Mouse (Mus musculus) hindbrain, embryonic 16.5 days (tissue): ENCODE measurements at regions not wholly inside any gene's neighbourhood (a gene's known extent, or its start where the extent isn't known, plus 50 kb on each side); places are given as distances from the start of the nearest gene placed in this dataset.
"Not testable (repeated sequence)": the region's sequence is repeated elsewhere in the genome, so short reads cannot be mapped to it uniquely, and the experiment has no call there.

ENCODE experiments used
- ATAC-seq: fragments of 200-750 bp; cut with Nextera tagmentation; 2 replicates; pipeline ENCODE4 v1.8.0; 2017; ENCODE audit warnings: moderate TSS enrichment, moderate library complexity
- H3K27ac ChIP-seq: fragments of 300-500 bp; sonication (generic); 2 replicates; pipeline ENCODE4 v1.5.1; 2014; ENCODE audit warnings: low read depth, mild to moderate bottlenecking, control low read depth, low read length, moderate library complexity
- H3K27me3 ChIP-seq: fragments of 300-500 bp; sonication (generic); replicated peaks from 2 replicates; pipeline ENCODE4 v1.6.1; 2014; ENCODE audit warnings: low read length; ENCODE audit not compliant: control insufficient read depth, insufficient read depth
- H3K36me3 ChIP-seq: fragments of 300-500 bp; sonication (generic); 2 replicates; pipeline ENCODE4 v1.6.1; 2014; ENCODE audit warnings: mild to moderate bottlenecking, low read length, moderate library complexity, mixed read lengths; ENCODE audit not compliant: control insufficient read depth, insufficient read depth
- H3K4me1 ChIP-seq: fragments of 300-500 bp; sonication (generic); 2 replicates; pipeline ENCODE4 v1.6.1; 2014; ENCODE audit warnings: low read depth, low read length; ENCODE audit not compliant: control insufficient read depth, insufficient read depth
- H3K4me2 ChIP-seq: fragments of 300-500 bp; sonication (generic); 2 replicates; pipeline ENCODE4 v1.6.1; 2014; ENCODE audit warnings: mild to moderate bottlenecking, low read length, control low read depth, moderate library complexity
- H3K4me3 ChIP-seq: fragments of 300-500 bp; sonication (generic); 2 replicates; pipeline ENCODE4 v1.5.1; 2014; ENCODE audit warnings: mild to moderate bottlenecking, low read length, control low read depth, moderate library complexity
- H3K9ac ChIP-seq: fragments of 300-500 bp; sonication (generic); 2 replicates; pipeline ENCODE4 v1.6.1; 2014; ENCODE audit warnings: low read depth, mild to moderate bottlenecking, control low read depth, low read length, moderate library complexity
- H3K9me3 ChIP-seq: fragments of 300-500 bp; sonication (generic); 2 replicates; pipeline ENCODE4 v1.6.1; 2014; ENCODE audit warnings: mild to moderate bottlenecking, low read length, moderate library complexity; ENCODE audit not compliant: control insufficient read depth
- WGBS: fragments of 180-500 bp; shearing (Covaris S2); extraction: QIAGEN DNeasy Blood & Tissue Kit; methylation state at CpG from one replicate; pipeline ENCODE4 v1.1.7; 2014; 5-methylcytosine and 5-hydroxymethylcytosine counted together

DNA sequence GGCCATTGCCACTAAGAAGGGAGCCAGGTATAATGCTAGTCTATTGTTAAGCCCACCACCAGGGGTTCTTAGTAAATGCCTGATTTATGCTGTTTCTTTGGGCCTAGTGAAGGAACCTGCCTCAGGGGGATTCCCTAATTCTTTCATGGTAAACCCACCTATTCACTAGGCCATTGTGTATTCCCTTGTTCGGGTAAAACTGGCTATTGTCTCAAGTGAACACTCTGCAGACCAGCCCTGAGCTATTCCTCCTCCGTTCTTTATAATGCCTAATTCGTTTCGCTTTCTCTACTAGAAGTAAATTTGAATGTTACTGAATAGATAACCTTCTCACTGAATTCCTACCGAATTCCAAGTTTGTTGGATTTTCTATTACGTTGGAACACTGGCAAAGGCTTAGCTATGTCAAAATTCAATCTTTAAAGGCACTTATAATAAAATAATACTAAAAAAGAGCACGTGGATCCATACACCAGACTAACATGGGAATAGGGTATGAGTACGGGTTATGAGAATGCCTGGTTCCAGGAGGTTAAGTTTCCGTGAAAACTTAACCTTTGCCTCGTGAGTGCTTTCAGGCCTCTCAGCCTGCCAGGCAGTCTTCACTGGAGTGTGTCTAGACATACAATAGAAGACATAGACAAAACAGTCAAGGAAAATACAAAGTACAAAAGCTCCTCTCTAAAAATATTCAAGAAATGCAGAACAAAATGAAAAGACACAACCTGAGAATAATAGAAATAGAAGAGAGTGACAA, 536.8 kb upstream of the Cntn5 start:
- 33% methylated on average over 10 of the region's 10 CpGs for WGBS
- H3K4me1 ChIP-seq, H3K9ac ChIP-seq, H3K4me2 ChIP-seq, H3K4me3 ChIP-seq, ATAC-seq, H3K36me3 ChIP-seq, H3K27me3 ChIP-seq, H3K27ac ChIP-seq, H3K9me3 ChIP-seq: not testable (repeated sequence)

DNA sequence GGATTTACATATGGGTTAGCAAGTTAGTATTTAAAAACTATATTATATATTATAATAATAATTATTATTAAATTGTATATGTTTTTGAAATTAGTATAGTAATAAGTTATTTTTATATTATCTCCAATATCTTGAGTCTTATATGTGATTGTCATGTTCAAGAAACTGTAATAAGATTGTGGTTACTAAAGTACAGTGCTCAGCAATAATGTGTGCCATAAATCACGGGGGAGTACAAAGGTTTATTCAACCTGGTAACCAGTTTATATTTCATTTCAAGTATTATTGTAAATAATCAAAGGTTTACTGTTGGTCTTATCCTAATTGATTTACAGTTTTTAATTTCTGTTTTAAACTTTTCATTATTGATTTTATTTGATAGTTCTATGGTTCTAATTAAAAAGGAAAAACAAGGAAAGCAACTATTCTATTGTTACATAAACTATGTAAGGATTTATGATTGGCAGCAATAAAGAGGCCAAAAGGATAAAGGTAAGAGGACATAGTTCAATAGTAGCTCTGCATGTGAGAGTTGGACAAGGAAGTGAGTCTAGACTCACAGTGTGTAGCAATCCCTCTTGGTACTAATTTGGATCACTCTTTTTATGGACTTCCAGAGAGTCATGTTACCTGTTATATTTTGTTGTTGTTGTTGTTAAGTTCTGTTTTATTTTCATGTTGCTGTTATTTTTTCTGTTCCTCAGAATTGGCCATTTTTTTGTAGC, 532.0 kb upstream of the Cntn5 start:
- Histone ChIP-seq H3K36me3 (no peaks in the 10 kb centered on the region), H3K27me3 (no peaks in the 10 kb centered on the region), H3K9ac (no peak overlapping the region), H3K9me3 (no peaks in the 10 kb centered on the region), H3K4me2 (no peak overlapping the region), H3K4me1 (no peaks in the 10 kb centered on the region), H3K27ac (no peak overlapping the region), H3K4me3 (no peak overlapping the region)
- WGBS, result 85% methylated on average over 1 of the region's 1 CpGs
- ATAC-seq, result no peak

DNA sequence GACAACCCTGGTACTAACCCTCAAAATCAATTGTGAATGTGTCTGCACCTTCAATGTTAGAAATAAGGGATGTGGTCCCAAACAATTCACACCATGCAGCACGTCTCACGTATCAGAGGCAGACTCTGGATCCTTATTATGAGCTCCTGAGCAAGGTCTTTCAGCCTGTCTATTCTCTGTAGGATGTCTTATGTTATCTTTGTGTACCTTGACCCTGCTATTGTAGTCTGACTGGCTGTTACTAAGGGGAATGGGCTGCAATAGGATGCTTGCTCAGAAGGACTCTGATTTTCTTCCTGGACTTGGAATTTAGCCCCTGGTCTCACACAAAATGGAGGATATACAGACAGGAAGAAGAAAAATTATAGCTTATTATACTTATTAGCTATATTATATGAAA, 531.4 kb upstream of the Cntn5 start:
- H3K4me3 ChIP-seq, result no peak overlapping the region
- no peak overlapping the region for H3K9ac ChIP-seq
- H3K36me3 ChIP-seq, result no peaks in the 10 kb centered on the region
- H3K27me3 ChIP-seq, result no peaks in the 10 kb centered on the region
- no peaks in the 10 kb centered on the region for H3K4me1 ChIP-seq
- H3K27ac ChIP-seq, result no peak overlapping the region
- ATAC-seq, result no peak
- no peak overlapping the region for H3K4me2 ChIP-seq
- H3K9me3 ChIP-seq, result no peaks in the 10 kb centered on the region
- WGBS, result 63% methylated on average over 2 of the region's 2 CpGs

DNA sequence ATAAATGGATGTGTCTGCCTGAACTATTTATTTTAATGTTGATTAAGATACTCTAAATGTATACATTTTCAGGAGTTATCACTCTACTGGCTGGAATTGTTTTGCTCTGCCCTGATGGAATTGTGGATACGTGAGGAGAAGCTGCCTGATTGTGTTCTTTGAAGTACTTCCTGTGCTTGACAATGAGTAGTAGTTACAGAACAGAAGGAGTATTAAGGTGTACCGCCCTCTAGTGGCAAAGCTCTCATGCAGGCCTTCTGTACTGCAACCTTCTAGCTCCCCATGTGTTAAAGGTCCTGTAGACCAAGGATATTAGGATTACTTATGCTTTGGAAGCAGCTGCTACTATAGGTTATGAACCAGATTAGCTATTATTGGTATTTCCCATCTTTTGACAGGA, 530.4 kb upstream of the Cntn5 start:
- no peak overlapping the region for H3K4me3 ChIP-seq
- H3K27ac ChIP-seq, result no peak overlapping the region
- no peaks in the 10 kb centered on the region for H3K9me3 ChIP-seq
- no peaks in the 10 kb centered on the region for H3K36me3 ChIP-seq
- no peaks in the 10 kb centered on the region for H3K4me1 ChIP-seq
- no peak for ATAC-seq
- H3K27me3 ChIP-seq, result no peaks in the 10 kb centered on the region
- 41% methylated on average over 2 of the region's 2 CpGs for WGBS
- H3K9ac ChIP-seq, result no peak overlapping the region
- H3K4me2 ChIP-seq, result no peak overlapping the region

DNA sequence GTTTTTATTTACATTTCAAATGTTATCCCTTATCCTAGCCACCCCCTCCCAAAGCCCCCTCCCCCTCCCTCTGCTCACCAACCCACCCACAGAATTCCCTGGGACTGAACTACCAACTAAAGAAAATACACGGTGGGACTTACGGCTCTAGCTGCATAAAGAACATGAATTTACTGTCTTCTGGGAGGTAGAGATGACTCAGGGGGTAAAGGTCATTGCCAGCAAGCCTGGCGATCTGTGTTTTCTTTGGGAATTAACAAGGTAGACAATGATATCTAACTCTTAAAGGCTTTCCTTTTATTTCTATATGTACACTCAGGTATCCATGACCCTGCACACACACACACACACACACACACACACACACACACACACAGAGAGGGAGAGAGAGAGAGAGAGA, 521.9 kb upstream of the Cntn5 start:
- Histone ChIP-seq H3K9ac (no peak overlapping the region), H3K36me3 (no peaks in the 10 kb centered on the region), H3K9me3 (no peaks in the 10 kb centered on the region), H3K27ac (no peak overlapping the region), H3K4me3 (no peak overlapping the region), H3K4me1 (no peaks in the 10 kb centered on the region), H3K4me2 (no peak overlapping the region), H3K27me3 (no peaks in the 10 kb centered on the region)
- 87% methylated on average over 3 of the region's 3 CpGs for WGBS
- ATAC-seq, result no peak

DNA sequence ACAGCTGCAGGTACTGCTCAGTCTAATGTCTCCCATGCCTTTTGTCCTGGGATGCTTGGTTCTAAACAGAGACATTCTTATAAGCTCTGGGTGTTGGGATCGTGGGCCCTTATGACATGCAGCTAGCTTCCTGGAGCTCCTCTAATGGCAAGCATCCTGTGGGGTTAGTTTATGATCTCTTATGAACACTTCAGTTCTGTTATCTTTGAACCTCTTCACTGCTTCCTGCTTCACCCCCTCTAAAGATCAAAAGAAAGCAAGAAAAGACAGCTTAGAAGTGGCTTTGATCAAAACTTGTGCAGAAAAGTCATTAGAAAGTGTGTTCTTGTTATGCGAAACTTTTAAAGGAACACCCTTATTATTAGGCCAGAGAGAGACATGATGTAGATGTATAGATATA, 492.3 kb upstream of the Cntn5 start:
- no peak overlapping the region for H3K27ac ChIP-seq
- 91% methylated on average over 2 of the region's 2 CpGs for WGBS
- H3K27me3 ChIP-seq, result no peaks in the 10 kb centered on the region
- no peak overlapping the region for H3K4me3 ChIP-seq
- no peaks in the 10 kb centered on the region for H3K9me3 ChIP-seq
- no peak overlapping the region for H3K9ac ChIP-seq
- H3K4me2 ChIP-seq, result no peak overlapping the region
- no peaks in the 10 kb centered on the region for H3K4me1 ChIP-seq
- ATAC-seq, result no peak
- H3K36me3 ChIP-seq, result no peaks in the 10 kb centered on the region

DNA sequence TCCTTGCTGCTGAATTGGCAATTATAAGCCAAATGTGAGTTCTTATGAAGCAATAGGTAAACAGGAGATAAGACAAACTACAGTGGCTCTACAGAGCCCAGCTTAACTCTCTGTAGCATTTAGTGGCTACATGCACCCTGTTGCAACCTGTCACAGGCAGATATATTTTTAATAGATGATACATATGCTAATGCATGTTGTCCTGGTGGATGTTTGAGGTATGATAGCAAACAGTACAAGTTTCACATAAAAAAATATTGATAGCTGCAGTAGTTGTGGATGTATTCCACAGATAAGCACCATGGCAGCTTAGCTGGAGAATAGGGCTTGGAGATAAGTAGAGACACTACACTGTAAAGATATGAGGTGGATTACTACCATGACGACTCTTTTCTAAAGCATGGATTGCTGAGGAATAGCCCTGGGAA, 477.1 kb upstream of the Cntn5 start:
- no peaks in the 10 kb centered on the region for H3K27me3 ChIP-seq
- H3K9ac ChIP-seq, result no peak overlapping the region
- H3K4me1 ChIP-seq, result no peaks in the 10 kb centered on the region
- H3K27ac ChIP-seq, result no peak overlapping the region
- no peak for ATAC-seq
- no peaks in the 10 kb centered on the region for H3K9me3 ChIP-seq
- H3K4me3 ChIP-seq, result no peak overlapping the region
- WGBS, result 94% methylated on average over 1 of the region's 1 CpGs
- no peaks in the 10 kb centered on the region for H3K36me3 ChIP-seq
- no peak overlapping the region for H3K4me2 ChIP-seq

DNA sequence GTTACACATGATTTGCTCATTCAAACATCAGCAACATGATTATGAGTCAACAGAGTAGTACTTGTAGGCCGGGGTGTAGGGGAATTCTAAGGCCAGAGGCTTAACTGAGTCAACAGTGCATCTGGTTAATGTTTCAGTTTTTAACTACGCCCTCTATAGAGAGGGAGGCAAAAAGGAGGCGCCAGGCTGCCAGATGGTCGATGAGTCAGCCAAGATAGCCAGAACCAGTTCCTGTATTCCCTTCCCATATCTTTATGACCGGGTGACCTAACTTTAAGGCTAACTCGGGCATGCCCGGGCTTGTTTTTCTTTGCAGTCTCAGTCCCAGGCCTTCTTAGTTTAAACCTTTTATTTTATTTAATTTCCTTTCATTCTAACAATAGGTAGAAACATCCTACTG, 476.0 kb upstream of the Cntn5 start:
- H3K4me3 ChIP-seq, result no peak overlapping the region
- no peak overlapping the region for H3K9ac ChIP-seq
- no peaks in the 10 kb centered on the region for H3K27me3 ChIP-seq
- ATAC-seq, result no peak
- no peaks in the 10 kb centered on the region for H3K36me3 ChIP-seq
- WGBS, result 92% methylated on average over 7 of the region's 7 CpGs
- no peak overlapping the region for H3K4me2 ChIP-seq
- no peak overlapping the region for H3K27ac ChIP-seq
- H3K9me3 ChIP-seq, result no peaks in the 10 kb centered on the region
- H3K4me1 ChIP-seq, result no peaks in the 10 kb centered on the region

DNA sequence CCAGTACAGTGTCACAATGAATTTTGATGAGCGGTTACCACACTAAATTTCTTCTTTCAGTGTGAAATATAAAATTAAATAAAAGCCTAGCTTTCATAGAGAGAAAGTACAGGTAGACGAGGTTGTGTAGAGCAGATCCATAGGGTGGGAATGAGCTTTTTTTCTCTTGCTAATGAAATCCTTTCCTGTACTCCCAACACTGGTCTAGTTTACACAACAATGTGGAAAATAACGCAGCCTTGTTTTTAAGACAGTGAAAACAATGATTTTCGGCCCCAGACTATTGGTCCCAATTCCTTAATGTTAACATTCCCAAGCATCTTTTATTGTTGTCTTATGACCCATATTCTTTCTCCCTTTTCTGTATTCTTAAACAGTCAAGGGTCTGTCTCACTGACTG, 473.5 kb upstream of the Cntn5 start:
- ATAC-seq, result no peak
- no peak overlapping the region for H3K9ac ChIP-seq
- H3K27me3 ChIP-seq, result no peaks in the 10 kb centered on the region
- no peak overlapping the region for H3K4me2 ChIP-seq
- no peak overlapping the region for H3K27ac ChIP-seq
- no peak overlapping the region for H3K4me3 ChIP-seq
- H3K9me3 ChIP-seq, result no peaks in the 10 kb centered on the region
- WGBS, result 91% methylated on average over 4 of the region's 4 CpGs
- no peaks in the 10 kb centered on the region for H3K36me3 ChIP-seq
- H3K4me1 ChIP-seq, result no peaks in the 10 kb centered on the region
